Mouse (Mus musculus): ENCODE measurements at regions not wholly inside any gene's neighbourhood (a gene's known extent, or its start where the extent isn't known, plus 50 kb on each side); places are given as distances from the start of the nearest gene placed in this dataset.

DNA sequence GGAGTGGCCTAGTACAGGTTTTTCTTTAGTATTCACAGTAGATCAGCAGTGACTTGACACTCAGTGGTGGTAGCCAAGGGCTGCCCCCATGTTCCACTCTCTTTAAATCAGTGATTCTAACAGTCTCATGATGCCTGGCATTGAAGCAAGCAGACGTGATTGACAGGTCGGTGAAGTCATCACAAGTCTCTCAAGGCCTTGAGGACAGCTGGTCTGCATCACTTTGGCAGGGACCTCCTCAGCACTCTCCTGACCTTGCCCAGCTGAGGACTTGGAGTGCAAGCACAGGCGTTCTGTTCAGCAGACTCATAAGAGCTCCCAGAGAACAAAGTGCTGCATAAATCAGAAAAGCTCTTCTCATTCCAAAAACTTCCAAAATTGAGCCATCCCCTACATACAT lies 285.4 kb upstream of the Klf3 start:
- TF ChIP-seq POLR2AphosphoS5 (IDR thresholded peaks at IDR 0.05; ENCODE audit: borderline replicate concordance, low read depth, low read length) (no peak), ZKSCAN1 (IDR thresholded peaks at IDR 0.05; ENCODE audit: low read depth, low read length) (no peak), TAL1 (IDR thresholded peaks at IDR 0.05; ENCODE audit: low read length) (no peak), NELFE (IDR thresholded peaks at IDR 0.05; ENCODE audit: low read depth, low read length) (no peak), TBP (IDR thresholded peaks at IDR 0.05; ENCODE audit: low read depth, low read length) (no peak), MAX (IDR thresholded peaks at IDR 0.05; ENCODE audit: low read length) (no peak), MYC (IDR thresholded peaks at IDR 0.05; ENCODE audit: low read depth, low read length) (no peak), USF1 (IDR thresholded peaks at IDR 0.05; ENCODE audit: low read depth, low read length) (no peak), MXI1 (IDR thresholded peaks at IDR 0.05; ENCODE audit: low read depth, low read length) (no peak), ZMIZ1 (IDR thresholded peaks at IDR 0.05; ENCODE audit: low read depth, low read length) (no peak), NRF1 (IDR thresholded peaks at IDR 0.05; ENCODE audit: insufficient read depth, low read depth, low read length, poor library complexity, severe bottlenecking) (no peak), USF2 (IDR thresholded peaks at IDR 0.05; ENCODE audit: borderline replicate concordance in 1 of 2, insufficient read depth in 1 of 2, low read depth in 1 of 2, low read length in 2 of 2) (no peak), TCF12 (IDR thresholded peaks at IDR 0.05; ENCODE audit: low read depth, low read length) (no peak), GABPA (IDR thresholded peaks at IDR 0.05; ENCODE audit: low read depth, low read length) (no peak), GATA1 (IDR thresholded peaks at IDR 0.05; ENCODE audit: low read depth, low read length) (no peak), BHLHE40 (IDR thresholded peaks at IDR 0.05; ENCODE audit: borderline replicate concordance, low read depth, low read length) (no peak)
- no peaks in the 10 kb centered on the region for H3K27me3 ChIP-seq (ENCODE audit: control insufficient read depth in 1 of 2, insufficient read depth in 2 of 2, low read length in 2 of 2)
- DNase-seq (ENCODE audit: low read depth, low spot score) = no peak

DNA sequence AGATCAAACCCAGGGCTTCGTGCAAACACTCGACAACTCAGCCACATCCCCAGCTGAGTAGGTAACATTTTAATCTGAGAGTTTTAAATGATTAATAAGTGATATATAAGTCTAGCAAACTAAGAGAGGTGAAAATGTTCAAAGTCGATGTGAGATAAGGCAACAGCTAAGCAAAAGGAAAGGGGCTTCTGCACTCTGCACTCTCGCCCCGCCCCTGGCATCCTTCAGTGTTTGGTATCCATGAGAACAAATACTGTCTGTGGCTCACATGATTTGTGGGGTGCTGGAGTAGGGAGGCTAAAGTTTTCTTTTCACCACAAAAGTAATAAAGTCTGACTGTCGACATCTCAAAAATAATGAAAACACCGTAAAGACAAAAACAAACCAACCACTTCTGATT lies 284.2 kb upstream of the Klf3 start:
- Histone ChIP-seq H3K9ac (ENCODE audit: control insufficient read depth, low read depth, low read length, poor library complexity, severe bottlenecking) (no peak overlapping the region), H3K36me3 (ENCODE audit: control insufficient read depth in 1 of 2, insufficient read depth in 2 of 2, low read length in 2 of 2) (no peaks in the 10 kb centered on the region), H3K27me3 (ENCODE audit: control insufficient read depth in 1 of 2, insufficient read depth in 2 of 2, low read length in 2 of 2) (no peaks in the 10 kb centered on the region), H3K4me3 (ENCODE audit: control insufficient read depth in 1 of 2, insufficient read depth in 1 of 2, low read depth in 2 of 2, low read length in 2 of 2) (no peak overlapping the region), H3K9me3 (replicated peaks; ENCODE audit: insufficient read depth, low read length) (no peaks in the 10 kb centered on the region), H3K4me1 (ENCODE audit: control insufficient read depth in 1 of 2, insufficient read depth in 2 of 2, low read length in 2 of 2) (no peaks in the 10 kb centered on the region), H3K79me2 (ENCODE audit: control insufficient read depth, insufficient read depth, low read length, poor library complexity) (no peaks in the 10 kb centered on the region), H3K27ac (ENCODE audit: control insufficient read depth, low read depth, low read length) (no peak overlapping the region)
- no peak for TF ChIP-seq ZMIZ1 (IDR thresholded peaks at IDR 0.05; ENCODE audit: low read depth, low read length)
- no peak for TF ChIP-seq E2F4 (IDR thresholded peaks at IDR 0.05; ENCODE audit: borderline replicate concordance, low read depth, low read length)
- no peak for TF ChIP-seq GATA1 (IDR thresholded peaks at IDR 0.05; ENCODE audit: low read depth, low read length)
- no peak for TF ChIP-seq POLR2AphosphoS2 (IDR thresholded peaks at IDR 0.05; ENCODE audit: low read length)
- no peak for TF ChIP-seq RCOR1 (IDR thresholded peaks at IDR 0.05; ENCODE audit: low read depth, low read length)
- DNase-seq (ENCODE audit: low read depth, low spot score) = no peak

More for the DNA sequence above, 285.4 kb upstream of the Klf3 start:
- no peak overlapping the region for H3K27ac ChIP-seq (ENCODE audit: control insufficient read depth, low read depth, low read length)
- no peaks in the 10 kb centered on the region for H3K36me3 ChIP-seq (ENCODE audit: control insufficient read depth in 1 of 2, insufficient read depth in 2 of 2, low read length in 2 of 2)
- H3K9me3 ChIP-seq (replicated peaks; ENCODE audit: insufficient read depth, low read length) = no peaks in the 10 kb centered on the region
- H3K79me2 ChIP-seq (ENCODE audit: control insufficient read depth, insufficient read depth, low read length, poor library complexity) = no peaks in the 10 kb centered on the region
- H3K9ac ChIP-seq (ENCODE audit: control insufficient read depth, low read depth, low read length, poor library complexity, severe bottlenecking) = no peak overlapping the region
- no peak overlapping the region for H3K4me3 ChIP-seq (ENCODE audit: control insufficient read depth in 1 of 2, insufficient read depth in 1 of 2, low read depth in 2 of 2, low read length in 2 of 2)
- no peaks in the 10 kb centered on the region for H3K4me1 ChIP-seq (ENCODE audit: control insufficient read depth in 1 of 2, insufficient read depth in 2 of 2, low read length in 2 of 2)

Data from MEL (cell line).